Mouse (Mus musculus) brain, embryonic 18.5 days (tissue): ENCODE results near the gene Ermap.

Experiments used
- DNase-seq: peaks from one replicate; pipeline ENCODE4 v3.0.0-alpha.2; 2012; ENCODE audit warnings: low read depth, low spot score

Ermap gene

DNA sequence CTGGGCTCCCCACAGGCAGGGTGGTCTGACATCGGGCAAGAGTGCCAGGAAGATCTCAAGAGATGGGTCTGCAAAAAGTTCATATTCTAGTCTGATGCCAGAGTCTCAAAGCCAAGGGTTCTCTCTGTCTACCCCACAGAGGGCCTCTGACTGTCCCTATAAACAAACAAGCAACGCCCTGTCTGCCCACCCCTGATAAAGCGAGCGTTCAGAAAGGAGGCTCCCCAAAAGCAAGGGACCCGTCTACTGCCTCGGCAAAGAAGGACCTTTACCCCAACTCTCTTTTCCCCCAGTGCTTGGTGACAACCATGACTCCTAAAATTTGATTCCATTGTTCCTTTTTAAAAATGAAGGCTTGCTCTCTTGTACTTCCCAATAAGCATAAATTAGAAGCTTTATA, at the start of gene Ermap:
Ermap (minus strand) TSS at position 148 of the 400 bp plus-strand sequence.
- DNase-seq: no peak

DNA sequence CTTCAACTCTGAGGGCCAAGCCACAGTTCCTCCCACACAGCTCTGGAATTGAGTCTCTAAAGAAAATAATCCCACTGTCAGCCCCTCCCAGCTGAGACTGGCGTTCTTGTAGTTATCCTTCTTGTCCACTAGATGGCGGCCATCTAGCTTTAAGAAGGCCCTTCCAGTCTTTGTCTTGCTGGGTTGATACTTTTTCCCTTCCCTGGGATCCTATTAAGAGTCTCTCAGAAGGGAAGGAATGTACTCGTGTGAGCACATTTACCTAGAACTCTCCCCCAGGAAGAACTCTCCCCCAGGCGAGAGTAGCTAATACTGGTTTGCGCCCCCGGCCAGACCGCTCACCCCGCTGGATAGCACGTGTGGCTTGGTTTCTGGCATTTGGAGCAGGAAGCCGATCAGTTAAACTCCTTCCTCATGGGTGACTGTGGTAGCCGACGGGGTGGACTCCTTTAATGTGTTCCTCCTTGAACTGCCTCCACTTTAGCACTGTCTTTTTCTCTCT, 49.4 kb upstream of the Ermap start:
- peak; percentile 69 for DNase-seq

GRCm38 (mm10) chr4:119238661-119239060, 48.9 kb upstream of the Ermap start:
- no peak for DNase-seq

DNA sequence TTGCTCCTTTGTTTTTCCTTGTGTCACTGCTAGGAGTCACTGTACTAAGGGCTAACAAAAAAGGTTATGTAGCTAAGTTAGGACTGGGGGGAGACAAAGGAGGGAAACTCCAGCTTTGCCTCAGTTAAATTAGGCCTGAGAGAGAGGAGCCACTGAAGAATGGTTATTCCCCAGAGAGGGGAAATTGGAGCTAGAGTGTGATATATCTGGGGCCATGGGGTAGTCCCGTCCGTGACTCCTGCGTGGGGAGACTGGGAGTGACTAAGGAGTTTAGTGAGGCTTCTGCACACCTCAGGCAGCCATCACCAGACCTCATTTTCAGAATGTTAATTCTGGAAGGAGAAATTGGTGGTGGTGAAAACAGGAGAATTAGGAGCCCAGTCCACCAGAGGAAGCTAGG, 44.5 kb upstream of the Ermap start:
- DNase-seq: no peak

DNA sequence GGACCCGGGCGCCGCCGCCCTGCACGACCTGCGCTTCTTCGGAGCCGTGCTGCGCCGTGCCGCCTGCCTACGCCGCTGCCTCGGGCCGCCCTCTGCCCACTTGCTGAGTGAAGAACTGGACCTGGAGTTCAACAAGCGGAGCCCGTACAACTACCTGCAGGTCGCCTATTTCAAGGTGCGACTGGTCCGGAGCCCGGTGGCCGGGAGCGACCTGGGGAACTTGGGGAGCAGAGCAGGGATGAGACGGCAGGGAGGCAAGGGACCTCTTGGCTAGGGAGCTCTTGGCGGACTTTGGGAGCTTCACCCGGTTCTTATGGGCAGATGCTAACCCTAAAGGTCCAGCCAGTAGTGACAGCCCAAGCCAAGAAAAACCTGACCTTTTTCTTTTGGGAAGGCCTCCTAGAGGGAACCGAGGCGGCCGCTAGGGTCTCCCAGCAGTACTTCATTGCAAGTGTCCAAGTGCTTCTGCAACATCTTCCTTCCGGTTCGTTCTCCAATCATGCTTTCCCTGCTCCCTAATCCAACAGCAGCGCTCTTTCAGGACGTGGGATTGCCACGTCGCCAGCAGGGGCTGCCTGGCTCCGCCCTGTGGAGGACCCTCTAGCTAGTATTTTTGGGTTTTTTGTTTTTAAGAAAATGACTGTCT, 43.6 kb upstream of the Ermap start:
- no peak for DNase-seq

- DNase-seq: peak; percentile 96
Observed at GRCm38 (mm10) chr4:119232410-119233255, 42.8 kb upstream of the Ermap start, which contains the start of the genes AU022252 and P3h1. Gene AU022252, minus strand, starts transcription at chr4:119232712. Gene P3h1, plus strand, starts transcription at chr4:119232915.

DNA sequence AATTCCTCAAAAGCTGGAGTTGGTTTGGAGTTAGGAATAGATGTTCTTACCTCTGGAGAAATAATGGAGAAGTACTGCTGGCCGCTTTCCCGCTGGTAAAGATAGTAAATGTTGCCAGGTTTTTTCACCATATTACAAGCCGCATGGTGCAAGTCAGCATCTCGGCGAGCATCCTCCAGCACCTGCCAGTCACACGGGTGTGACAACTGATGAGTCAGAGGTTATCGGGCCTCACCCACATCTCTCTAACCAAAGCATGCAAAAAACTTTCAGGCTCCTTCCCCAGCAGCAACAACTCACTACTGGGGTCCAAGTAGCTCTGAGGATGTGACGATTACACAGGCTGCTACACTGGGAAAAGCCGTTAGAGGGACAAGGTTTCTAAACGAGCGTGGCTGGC, 36.9 kb upstream of the Ermap start:
- DNase-seq: no peak

DNA sequence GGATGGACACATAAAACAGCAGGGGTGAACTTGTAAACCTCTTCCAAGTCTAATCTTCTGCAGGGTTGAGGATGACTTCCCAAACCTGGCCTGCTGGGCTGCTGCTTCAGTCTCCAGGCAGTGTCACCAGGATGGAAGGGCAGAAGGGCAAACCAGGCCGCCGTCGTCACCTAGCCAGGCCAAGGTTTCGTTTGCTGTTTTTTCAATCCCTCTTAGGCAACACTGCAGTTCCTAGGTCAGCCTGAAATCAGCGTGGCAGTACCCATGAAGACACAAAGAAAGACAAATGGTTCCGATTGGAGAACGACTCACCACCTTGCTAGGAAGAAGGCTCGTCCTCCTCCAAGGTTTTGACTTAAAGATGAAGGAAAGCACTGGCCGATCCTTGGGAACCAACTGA, 35.9 kb upstream of the Ermap start:
- DNase-seq: no peak

- DNase-seq: no peak
Observed at GRCm38 (mm10) chr4:119224534-119224933, 34.7 kb upstream of the Ermap start.

DNA sequence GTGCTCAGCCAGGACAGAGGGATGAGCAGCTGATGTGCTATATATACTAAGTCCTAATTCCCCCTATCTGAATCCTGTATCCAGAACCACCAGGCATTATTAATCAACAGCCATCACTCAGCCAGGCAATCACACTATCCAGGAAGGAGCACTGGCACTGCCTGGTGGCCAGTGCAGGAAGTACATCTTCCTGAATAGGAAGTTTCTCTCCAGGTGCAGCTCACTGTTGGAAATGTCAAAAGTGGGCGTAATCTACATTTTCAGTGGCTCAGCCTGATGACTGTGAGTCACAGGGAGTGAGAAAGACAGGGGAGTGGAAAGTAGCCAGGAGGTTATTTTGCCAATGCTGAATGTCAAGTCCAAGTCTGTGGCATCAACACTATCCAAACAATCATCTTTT, 33.9 kb upstream of the Ermap start:
- no peak for DNase-seq

DNA sequence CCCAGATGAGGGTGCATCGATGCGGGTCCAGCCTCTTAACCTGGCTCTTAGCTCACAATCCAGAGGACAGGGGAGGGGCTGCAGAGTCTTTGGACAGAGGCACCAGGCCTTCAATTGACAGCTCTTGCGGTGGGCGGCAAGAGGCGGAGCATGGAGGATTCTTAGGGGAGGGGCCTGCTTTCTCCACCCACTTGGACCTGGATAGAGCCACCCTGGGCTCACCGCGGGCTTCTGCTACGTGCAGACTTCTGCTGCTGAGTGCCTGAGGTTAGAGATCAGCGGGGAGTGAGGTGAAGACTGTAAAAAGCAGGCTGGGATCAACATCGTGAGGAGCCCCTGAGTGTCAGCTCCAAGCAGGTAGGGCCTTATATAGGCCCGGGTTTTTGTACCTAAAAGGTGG, 28.4 kb upstream of the Ermap start, which contains the start of gene Tmem269:
Tmem269 (minus strand) TSS at position 49 of the 400 bp plus-strand sequence.
- no peak for DNase-seq

DNA sequence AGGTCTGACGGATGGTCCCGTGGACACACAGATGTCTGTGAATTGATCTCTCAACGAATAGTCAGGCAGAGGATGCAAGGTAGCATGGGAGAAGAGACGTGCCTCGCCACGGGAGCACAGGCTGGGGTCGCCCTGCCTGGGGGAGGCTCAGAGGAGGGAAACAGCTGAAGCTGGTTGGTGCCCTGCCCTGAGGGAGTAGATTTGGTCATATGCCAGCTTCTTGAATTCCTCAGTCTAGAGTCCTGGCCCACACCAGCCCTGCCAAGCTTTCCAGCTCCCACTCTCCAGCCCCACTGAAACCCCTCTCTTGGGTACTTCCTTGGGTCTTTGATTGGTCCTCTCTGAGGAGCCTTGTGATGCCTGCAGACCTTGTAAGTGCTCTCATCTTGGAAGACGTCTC, 26.9 kb upstream of the Ermap start:
- no peak for DNase-seq

- peak; percentile 30 for DNase-seq
Observed at GRCm38 (mm10) chr4:119204672-119205071, 14.9 kb upstream of the Ermap start.

GRCm38 (mm10) chr4:119198105-119198504, 8.3 kb upstream of the Ermap start:
- DNase-seq: no peak

DNA sequence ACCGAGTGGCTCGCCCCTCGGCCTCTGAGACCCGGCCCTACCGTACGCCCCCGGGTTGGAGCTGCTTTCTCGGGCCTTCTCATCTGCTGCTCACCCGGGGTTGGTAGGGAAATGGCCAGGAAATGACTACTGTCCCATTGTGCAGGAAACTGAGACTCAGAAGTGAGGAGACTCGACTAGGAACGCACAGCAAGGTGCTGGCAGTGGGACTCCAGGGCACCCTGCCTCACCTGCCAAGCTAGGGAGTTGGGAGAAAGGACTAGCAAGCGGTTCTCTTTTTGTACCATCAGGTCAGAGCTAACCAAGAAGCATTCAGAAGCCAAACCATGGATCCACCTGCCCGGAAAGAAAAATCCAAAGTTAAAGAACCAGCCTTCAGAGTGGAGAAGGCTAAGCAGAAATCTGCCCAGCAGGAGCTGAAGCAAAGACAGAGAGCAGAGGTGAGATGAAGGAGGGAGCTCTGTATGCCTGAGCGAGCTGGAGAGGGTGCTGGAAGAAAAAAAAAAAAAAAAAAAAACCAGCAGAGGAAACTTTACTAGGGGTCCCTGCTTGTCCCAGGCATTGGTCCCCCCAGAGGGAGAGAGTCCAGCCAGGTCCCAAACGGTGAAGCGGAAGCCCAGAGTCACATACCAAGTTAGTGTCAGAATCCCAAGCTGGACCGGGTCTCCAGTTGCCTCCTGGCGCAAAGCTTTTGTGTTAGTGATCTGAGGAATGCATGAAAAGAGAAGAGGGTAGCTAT, 5.9 kb upstream of the Ermap start:
- no peak for DNase-seq

GRCm38 (mm10) chr4:119194909-119195581, 5.2 kb upstream of the Ermap start, which contains the start of gene Svbp:
Gene Svbp, plus strand, starts transcription at chr4:119195306.
- peak; percentile 79 for DNase-seq

GRCm38 (mm10) chr4:119192757-119193156, 2.9 kb upstream of the Ermap start:
- DNase-seq: no peak

GRCm38 (mm10) chr4:119191273-119191672, 1.5 kb upstream of the Ermap start:
- DNase-seq: no peak

DNA sequence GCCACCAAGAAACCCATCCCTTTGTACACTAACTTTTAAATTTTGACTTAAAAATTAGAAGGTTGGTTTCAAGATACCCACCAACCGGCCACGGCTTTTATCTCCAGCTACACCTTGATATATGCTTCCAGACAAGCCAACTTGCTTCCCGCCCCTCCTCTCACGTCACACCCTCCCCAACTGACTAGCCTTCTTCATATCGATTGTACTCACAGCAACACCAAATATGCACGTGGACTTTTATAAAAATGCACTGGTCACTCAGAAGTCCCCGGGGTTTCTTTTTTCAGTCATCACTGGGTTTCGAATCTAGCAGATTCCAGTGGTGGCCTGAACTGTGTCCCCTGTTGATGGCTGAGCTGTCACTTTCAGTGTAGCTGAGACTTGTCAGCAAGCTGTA, 807 bp upstream of the Ermap start:
- no peak for DNase-seq

- DNase-seq: no peak
Observed at GRCm38 (mm10) chr4:119189392-119189791, 419 bp downstream of the Ermap start.

DNA sequence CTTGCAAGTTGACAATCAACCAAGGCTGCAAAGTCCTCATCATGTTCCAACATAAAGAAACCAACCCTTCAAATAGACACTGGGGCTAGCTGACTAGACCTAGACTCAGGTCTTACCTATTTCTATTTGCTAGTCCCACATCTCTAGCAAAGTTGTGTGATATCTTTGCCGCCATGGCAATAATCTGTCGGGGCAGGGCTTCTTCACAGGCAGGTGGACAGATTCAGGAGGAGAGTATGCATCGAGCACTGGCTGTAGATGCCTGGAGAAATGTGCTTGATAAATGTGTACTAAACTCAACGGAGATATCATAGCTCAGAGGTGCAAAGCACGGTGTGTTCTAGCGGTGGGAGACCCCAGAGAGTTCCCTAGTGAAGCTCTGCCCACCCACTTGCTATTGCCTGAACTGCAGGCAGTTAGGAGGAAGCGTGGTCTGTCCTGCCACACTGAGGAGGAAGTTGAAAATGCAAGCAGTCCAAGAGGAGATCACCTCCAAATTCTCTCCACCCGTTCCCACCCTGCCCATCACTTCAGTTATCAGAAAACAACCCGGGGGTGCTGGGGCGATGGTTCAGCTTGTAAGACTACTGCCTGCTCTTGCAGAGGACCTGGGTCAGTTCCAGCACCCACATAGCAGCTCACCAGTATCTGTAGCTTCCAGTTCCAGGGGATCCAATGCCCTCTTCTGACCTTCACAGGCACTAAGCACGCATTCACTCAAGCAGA, 1.6 kb downstream of the Ermap start:
- DNase-seq: no peak
